Mouse (Mus musculus) kidney, postnatal 25 days (tissue): ENCODE data around the gene Mapkbp1.
A peak's percentile ranks its signal among the peaks of the same experiment; 100 is the strongest.

Source experiments
- DNase-seq, 2 experiments: peaks; one replicate each; pipeline ENCODE4 v3.0.0; 2021; ENCODE audit warnings: mixed read lengths in 2 of 2

Mapkbp1 gene

DNA sequence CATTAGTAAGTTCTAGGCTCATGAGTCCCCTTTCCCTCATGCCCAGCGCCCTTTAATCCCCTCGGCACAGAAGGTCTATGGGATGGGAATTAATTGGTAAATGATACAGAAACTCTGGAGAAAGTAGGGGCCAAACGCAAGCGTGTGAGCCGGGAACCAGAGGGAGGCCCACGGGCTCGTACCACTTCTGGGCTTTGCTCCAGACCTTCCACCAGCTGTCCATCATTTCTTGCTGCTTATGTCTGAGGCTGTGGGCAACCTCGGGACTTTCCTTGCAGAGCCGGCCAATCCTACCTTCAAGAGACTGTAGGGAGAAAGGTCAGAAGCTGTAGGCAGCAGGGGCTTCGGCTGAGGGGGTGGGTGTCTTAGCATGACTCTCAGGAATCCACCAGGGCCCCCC is 83.4 kb downstream of the Mapkbp1 start:
- no peak for DNase-seq

DNA sequence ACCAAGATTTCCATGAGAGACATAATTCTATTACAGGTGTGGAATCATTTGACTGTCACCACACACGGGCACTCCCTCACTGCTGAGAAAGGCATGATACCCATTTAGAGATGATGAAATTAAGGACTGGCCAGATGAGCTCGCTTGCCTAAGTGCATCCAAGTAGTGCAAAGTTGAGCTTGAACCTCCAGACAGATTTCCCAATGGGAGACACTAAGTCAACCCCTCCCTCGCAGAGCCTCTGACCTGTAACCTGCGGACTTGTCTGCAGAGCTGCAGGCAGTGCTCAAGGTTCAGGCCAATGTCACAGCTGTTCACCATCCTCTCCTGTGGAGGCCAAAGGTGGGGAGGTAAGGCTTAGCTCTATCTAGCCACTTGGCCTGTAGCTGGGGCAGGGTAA is 86.3 kb downstream of the Mapkbp1 start:
- no peak for DNase-seq

DNA sequence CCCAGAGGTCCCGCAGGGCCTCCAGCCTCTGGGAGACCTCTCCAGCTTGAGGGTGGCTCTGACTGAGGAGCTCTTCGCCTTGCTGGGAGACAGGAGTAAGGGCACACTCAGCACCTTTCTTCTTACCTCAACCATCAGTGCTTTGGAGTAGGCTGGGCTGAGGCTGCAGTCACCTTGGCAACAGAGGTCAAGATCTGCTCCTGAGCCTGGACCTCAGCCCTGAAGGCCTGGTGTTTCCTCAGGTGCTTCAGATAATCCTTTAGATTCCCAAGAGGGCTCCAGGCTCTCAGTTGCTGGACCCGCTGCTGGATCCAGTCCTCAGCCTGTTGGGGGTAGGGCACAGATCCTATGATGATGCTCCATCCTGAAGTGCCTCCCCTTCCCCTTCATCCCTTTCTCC is 87.0 kb downstream of the Mapkbp1 start:
- no peak for DNase-seq

DNA sequence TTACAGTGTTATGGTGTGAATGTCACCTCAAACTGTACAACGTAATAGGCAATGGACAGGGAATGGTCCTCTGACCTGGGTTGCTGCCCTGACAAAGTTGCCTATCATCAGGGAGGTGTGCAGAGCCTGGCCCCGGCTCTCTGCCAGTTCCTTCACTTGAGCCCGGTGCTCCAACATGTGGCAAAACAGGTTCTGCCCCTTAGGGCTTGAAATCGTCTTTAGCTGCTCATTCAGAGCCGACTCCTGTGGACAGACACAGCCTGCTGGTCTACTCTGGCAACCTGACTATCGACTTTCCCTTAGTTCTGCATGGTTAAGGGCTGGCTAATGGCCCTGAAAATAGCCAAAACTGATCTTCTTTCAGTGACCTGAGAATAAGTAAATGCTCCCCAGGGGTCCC is 87.7 kb downstream of the Mapkbp1 start:
- DNase-seq = peak; percentile 53 to 75

DNA sequence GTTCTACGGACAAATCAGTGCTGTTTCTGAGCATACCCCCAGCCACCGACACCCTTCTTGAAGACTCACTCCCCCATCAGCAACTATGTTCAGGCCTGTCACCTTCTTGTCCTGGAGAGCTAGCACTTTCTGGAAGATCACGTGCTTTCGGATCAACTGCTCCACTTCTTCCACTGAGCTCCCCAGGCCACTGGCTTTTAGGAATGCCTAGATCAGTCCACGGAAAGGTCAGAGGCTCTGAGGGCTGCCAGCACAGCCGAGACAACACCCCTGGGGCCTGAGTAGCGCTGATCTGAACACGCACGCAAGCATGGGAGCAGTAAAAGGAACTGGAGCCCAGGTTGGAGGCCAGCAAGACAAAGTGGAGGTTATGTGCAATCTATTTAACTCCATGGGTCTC is 88.2 kb downstream of the Mapkbp1 start:
- peak; percentile 35 to 71 for DNase-seq

DNA sequence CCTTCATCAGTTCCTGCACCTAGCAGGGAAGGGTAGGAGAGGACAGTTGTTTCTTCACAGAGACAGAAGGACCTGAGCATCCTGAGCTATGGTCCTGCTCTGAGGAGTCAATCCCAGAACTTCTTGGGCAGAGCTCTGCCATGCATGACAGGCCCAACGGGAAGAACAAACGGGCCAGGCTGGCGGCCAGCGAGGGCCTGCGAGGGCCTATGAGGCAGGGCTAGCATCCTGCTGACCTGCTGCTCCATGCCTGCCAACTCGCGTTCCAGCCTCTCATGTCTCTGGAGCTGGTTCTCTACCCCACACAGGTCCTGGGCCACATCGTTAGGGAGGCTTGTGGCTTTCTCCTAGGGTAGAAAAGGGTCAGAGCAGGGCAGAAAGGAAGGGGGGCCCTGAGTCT is 89.7 kb downstream of the Mapkbp1 start:
- no peak for DNase-seq

DNA sequence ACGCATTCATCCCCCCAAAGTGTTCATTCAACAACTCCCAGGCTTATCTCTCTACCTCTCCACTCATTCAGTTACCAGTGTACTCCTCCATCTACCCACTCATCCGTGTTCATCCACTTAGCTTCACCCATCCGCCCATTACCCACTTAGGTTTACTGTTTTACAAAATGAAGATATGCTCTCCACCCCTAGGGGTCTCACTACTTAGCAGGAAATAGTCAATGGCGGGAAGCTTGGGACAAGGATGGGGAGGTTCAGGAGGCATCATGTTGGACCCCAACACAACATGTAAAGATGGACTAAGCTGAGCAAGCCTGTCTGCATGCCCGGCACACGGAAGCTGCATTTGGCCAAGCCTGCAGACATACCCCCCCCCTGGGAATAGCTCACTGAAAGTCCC is 92.1 kb downstream of the Mapkbp1 start:
- no peak for DNase-seq

DNA sequence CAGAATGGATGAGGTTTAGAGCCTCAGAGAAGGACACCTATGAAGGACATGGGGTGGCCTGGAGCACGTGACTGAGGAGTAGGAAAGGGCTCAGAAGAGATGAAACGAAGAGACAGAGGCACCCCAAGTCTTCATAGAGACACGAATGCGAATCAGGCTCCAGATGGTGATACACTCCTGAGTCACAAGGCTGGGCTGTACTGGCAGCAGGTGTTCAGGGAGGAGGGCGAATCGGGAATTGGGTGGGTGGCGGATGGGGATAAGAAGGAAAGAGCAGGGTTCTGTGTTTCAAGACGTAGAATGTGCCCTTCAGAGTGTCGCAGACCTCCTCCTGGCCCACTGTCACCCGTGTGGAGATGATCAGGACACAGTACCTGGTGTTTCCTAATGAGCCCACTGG is 92.7 kb downstream of the Mapkbp1 start:
- DNase-seq = no peak

DNA sequence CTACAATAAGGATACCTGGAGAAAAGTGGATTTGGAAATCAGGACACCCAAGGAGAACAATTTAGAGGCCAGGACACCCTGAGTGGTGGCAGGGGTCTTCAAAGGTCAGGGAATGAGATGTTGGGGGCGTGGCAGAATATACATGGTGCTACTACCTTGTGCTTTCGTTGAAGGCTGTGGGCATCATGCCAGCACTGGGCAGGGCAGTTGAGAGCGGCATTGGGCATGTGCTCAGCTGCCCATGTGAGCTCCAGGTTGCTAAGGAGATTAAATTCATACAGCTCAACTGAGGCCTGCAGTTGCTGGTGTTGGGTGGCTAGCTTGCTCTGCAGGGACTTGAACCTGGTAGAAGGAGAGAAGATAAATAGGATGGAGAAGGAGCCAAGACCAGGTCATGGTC is 93.7 kb downstream of the Mapkbp1 start:
- peak in 1 of 2 experiments; percentile 23 for DNase-seq

DNA sequence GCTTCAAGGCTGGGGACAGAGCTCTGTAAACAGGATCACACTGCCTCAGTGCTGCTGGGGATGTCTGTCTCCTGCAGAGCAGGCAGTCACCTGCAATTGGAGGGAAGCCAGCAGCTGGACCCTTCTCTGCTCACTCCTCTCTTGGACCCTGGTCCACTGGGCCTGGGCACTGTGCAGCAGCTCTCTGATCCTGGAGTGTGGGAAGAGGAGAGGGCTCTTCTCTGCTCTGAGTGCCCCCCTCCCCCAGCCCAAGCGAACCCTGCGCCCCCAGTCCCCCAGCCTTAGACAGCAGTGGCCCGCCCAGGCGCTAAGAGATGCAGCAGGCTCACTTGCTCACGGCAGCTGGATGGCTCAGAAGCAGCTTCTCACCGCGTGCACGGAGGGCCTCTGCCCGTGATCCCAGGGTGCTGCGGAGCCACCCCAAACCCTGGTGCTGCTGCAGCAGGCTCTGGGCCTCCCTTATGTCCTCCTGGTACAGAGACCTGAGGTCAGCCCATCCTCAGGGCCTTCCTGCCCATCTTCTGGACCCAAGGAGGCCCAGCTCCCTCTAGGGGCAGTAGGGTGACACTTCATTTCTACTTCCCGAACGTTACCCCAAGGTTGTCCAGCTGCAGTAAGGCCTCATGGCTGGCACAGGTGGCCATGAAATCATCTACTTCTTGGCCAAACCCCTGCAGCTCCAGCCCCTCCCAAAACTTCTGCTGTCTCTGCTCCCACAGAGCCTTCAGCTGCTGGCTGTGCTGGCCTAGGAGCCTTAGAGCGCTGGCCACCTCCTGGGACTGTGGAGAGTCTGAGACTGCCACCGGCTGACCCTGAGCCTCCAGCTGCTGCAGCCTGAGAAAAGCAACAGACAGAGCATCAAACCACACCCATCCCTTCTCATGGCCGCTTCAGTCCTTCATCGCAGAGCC is 96.3 kb downstream of the Mapkbp1 start:
- DNase-seq = peak; percentile 43 to 58

DNA sequence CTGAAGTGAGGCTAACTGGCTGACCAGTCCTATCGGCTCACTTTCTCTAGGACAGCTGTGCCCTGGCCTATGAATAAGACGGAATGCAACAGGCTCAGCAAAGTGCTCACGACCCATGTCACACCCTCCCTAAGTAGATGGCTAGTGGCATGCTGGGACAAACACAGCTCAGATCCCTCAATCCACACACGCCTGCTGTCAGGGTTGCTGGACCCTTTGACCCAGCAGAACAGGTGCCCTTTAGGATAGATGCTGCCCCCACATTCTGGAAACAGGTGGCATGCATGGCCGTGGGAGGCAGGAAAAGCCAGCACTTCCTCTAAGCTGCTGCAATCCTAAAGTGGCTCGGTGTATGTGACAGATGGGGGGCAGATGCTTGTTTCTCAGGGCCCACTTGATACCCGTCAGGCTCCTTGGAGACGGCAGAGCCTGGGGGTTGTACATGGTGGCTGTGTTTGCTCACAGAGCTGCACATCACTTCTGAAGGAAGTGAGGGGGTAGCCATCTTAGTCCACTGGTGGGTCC is 97.0 kb downstream of the Mapkbp1 start:
- DNase-seq = no peak

DNA sequence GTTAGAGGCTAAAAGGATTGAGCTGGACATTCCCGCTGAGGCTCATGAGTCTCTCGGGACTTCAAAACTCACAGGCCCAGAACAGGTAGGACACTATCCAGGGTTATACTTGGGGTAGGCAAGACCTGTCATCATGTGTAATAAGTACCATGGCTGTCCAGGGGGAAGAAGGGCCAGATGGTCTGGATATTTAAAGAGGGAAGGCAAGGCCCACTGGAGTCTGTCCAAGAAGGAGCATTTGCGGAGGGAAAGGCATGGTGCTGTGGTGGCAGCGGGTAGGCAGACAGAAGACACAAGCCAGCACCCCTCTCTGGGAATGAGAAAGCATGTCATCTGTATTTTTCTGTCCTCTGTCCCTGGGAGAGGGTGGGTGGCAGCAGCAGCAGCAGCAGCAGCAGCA is 101.6 kb downstream of the Mapkbp1 start:
- DNase-seq = no peak

DNA sequence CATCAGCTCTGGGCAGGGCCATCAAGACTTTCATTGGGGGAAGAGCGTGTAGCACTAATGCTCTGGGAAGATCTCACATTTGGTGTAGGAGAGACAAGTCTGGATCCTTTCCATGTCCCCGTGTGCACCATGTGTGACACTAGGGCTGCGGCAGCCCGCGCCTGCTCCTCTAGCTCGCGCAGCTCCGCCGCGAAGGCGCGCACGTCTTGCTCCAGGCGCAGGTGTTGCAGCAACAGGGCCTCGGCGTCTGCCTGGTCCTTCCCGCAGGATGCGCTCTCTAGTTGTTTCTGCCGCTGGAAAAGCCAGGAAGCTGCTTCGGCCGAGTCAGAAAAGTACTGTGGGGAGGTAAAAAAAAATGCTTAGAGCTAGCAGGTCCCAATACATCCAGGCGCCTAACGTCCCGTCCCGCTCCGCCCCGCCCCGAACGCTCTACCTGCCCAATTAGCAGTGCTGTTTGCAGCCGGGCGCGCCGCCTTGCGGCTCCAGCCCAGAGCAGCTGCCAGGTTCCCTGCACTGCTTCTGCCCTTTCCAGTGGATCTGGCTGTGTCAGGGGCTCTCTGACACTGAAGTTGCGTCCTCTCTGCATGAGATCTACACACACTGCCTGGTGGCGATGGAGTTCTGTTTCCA is 103.7 kb downstream of the Mapkbp1 start:
- peak; percentile 73 to 80 for DNase-seq
